Mouse (Mus musculus) embryo, embryonic 10 days (tissue): ENCODE measurements around the gene Cd63.

Source experiments
- DNase-seq: peaks from one replicate; pipeline ENCODE4 v3.0.0-alpha.2; 2015; ENCODE audit warnings: low spot score

Cd63 gene

GRCm38 (mm10) chr10:128900698-128901097 is at the start of gene Cd63:
Cd63 (plus strand) TSS chr10:128900989.
- no peak for DNase-seq

- no peak for DNase-seq
These were observed 39.6 kb upstream of the Cd63 start for GRCm38 (mm10) chr10:128861176-128861575.

- no peak for DNase-seq
These were observed 34.7 kb upstream of the Cd63 start for GRCm38 (mm10) chr10:128866042-128866441.

- no peak for DNase-seq
These were observed 34.3 kb upstream of the Cd63 start for GRCm38 (mm10) chr10:128866518-128866917.

- no peak for DNase-seq
These were observed 30.4 kb upstream of the Cd63 start for GRCm38 (mm10) chr10:128870341-128870740.

GRCm38 (mm10) chr10:128878291-128878690 is 22.5 kb upstream of the Cd63 start:
- DNase-seq = no peak

GRCm38 (mm10) chr10:128878811-128879210 is 22.0 kb upstream of the Cd63 start:
- no peak for DNase-seq

GRCm38 (mm10) chr10:128882067-128882466 is 18.7 kb upstream of the Cd63 start:
- no peak for DNase-seq

- peak; percentile 90 for DNase-seq
These were observed 11.6 kb upstream of the Cd63 start for GRCm38 (mm10) chr10:128888941-128889827.

GRCm38 (mm10) chr10:128889846-128890245 is 10.9 kb upstream of the Cd63 start:
- no peak for DNase-seq

- DNase-seq = peak; percentile 35
These were observed 10.2 kb upstream of the Cd63 start for GRCm38 (mm10) chr10:128890383-128891295.

- DNase-seq = peak; percentile 87
These were observed 9.3 kb upstream of the Cd63 start, which contains the start of gene Gdf11 for GRCm38 (mm10) chr10:128891296-128892094. Gdf11 (minus strand) TSS chr10:128891718.

GRCm38 (mm10) chr10:128892246-128892645 is 8.5 kb upstream of the Cd63 start:
- DNase-seq = peak; percentile 36

- DNase-seq = peak; percentile 94
These were observed 5.4 kb upstream of the Cd63 start for GRCm38 (mm10) chr10:128895437-128895836.

- no peak for DNase-seq
These were observed 4.7 kb upstream of the Cd63 start for GRCm38 (mm10) chr10:128895952-128896693.

GRCm38 (mm10) chr10:128896807-128897206 is 4.0 kb upstream of the Cd63 start:
- DNase-seq = no peak

- no peak for DNase-seq
These were observed 3.3 kb upstream of the Cd63 start for GRCm38 (mm10) chr10:128897501-128897900.

GRCm38 (mm10) chr10:128899759-128900490 is 864 bp upstream of the Cd63 start:
- DNase-seq = no peak

GRCm38 (mm10) chr10:128901409-128901808 is 620 bp downstream of the Cd63 start:
- no peak for DNase-seq

GRCm38 (mm10) chr10:128902409-128902988 is 1.7 kb downstream of the Cd63 start:
- DNase-seq = no peak
